ENCODE assay signal across 29 mouse cellular contexts in the genomic region with DNA sequence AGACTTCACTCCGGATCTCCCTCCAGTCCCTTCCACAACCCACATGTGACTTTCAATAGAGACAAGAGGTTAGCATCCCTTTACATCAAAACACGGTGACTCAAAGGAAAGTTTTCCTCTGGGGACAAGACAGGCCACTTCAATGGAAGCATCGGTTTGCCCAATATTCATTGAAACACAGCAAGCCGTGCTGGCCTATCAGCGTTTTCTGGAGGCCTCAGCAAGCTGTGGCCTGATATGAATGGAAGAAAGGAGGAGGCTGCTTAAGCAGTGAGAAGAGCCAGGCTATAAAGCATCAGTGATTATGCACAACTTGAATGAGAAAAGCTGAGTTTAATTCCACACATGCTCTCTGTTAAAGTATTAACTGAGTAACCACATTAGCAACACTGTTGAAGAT.
DNase-seq lines count a peak whose midpoint lies in the region; ATAC-seq and TF ChIP-seq lines count a peak whose summit lies in the region.
"Had no signal": no experiment of that assay in that cellular context is flagged by ENCODE, and none has a peak within 500 bp of the region (broad histone marks: within the 10 kb centered on the region; RNA-seq: fewer than 3 reads in every experiment).

No protein-coding gene starts in this region.

- WGBS in heart, embryonic 10.5 days = 64% methylated on average over 5 of the region's 5 CpGs
- 36% methylated on average over 5 of the region's 5 CpGs for WGBS in kidney, embryonic 16.5 days
- 70% methylated on average over 5 of the region's 5 CpGs for WGBS in limb, embryonic 12.5 days

- no peak for DNase-seq in heart, embryonic 10.5 days (ENCODE audit: low spot score)
- DNase-seq in heart, adult 8-10 months (ENCODE audit: low spot score) = no peak
- no peak for DNase-seq in kidney, adult 11 months
- peak; percentile 62 for DNase-seq in brain, embryonic 14.5 days (ENCODE audit: low read depth)
- DNase-seq in cerebellum, postnatal 14 days = no peak
- DNase-seq: adrenal gland, postnatal 14 days; cerebellum, adult 11-12 months; cerebellum, adult 9-11 months; gastrocnemius, adult 2 months; gastrocnemius, postnatal 36 days; heart, adult 2 months; kidney, adult 18-20 months; kidney, postnatal 25 days; thymus, adult 2 months; thymus, postnatal 36 days had no signal

- no peak overlapping the region for H3K4me2 ChIP-seq in kidney, embryonic 16.5 days (replicated peaks; ENCODE audit: low read depth, low read length)
- H3K4me2 ChIP-seq in limb, embryonic 12.5 days = no peak overlapping the region
- H3K4me2 ChIP-seq: forebrain, embryonic 13.5 days; hindbrain, embryonic 15.5 days; limb, embryonic 13.5 days; liver, embryonic 11.5 days; lung, embryonic 15.5 days; midbrain, embryonic 12.5 days; neural tube, embryonic 13.5 days had no signal

- no peak for ATAC-seq in kidney, embryonic 16.5 days (ENCODE audit: low FRiP score, low TSS enrichment)
- ATAC-seq in limb, embryonic 12.5 days (ENCODE audit: insufficient number of reproducible peaks, insufficient read depth, low FRiP score, low TSS enrichment, low read depth) = no peak
- ATAC-seq: CD4-positive, CD25-positive, alpha-beta regulatory T cell, adult 4 months; forebrain, embryonic 13.5 days; inflammation-experienced regulatory T-cells, adult 6 months had no signal

- no peak overlapping the region for H3K4me3 ChIP-seq in heart, embryonic 10.5 days
- no peak overlapping the region for H3K4me3 ChIP-seq in kidney, embryonic 16.5 days (ENCODE audit: low read length)
- H3K4me3 ChIP-seq in limb, embryonic 12.5 days (replicated peaks) = no peak overlapping the region
- H3K4me3 ChIP-seq: erythroblast, embryonic 14.5 days; forebrain, embryonic 13.5 days; gastrocnemius, adult 2 months; heart, adult 2 months; hindbrain, embryonic 10.5 days; hindbrain, embryonic 15.5 days; limb, embryonic 13.5 days; lung, embryonic 15.5 days; midbrain, embryonic 12.5 days; myocyte; neural tube, embryonic 13.5 days had no signal

- H3K4me1 ChIP-seq in heart, embryonic 10.5 days = peaks cover 44% of the 10 kb centered on the region
- H3K4me1 ChIP-seq in kidney, embryonic 16.5 days (ENCODE audit: insufficient read depth, low read length) = peaks cover 43% of the 10 kb centered on the region
- H3K4me1 ChIP-seq in limb, embryonic 12.5 days (replicated peaks) = peaks cover 40% of the 10 kb centered on the region

- no peak overlapping the region for H3K9ac ChIP-seq in kidney, embryonic 16.5 days (replicated peaks; ENCODE audit: low read length)
- no peak overlapping the region for H3K9ac ChIP-seq in limb, embryonic 12.5 days (replicated peaks)
- H3K9ac ChIP-seq: forebrain, embryonic 13.5 days; hindbrain, embryonic 15.5 days; limb, embryonic 13.5 days; lung, embryonic 15.5 days; midbrain, embryonic 12.5 days had no signal

- H3K9me3 ChIP-seq in heart, embryonic 10.5 days = no peaks in the 10 kb centered on the region
- peaks cover 6% of the 10 kb centered on the region; the same call in 1 of the 2 replicates for H3K9me3 ChIP-seq in kidney, embryonic 16.5 days (ENCODE audit: low read length)
- H3K9me3 ChIP-seq in limb, embryonic 12.5 days = 0 out of 2 replicates have a peak, but pooled peaks cover 5% of the 10 kb centered on the region
- H3K9me3 ChIP-seq: forebrain, embryonic 13.5 days; limb, embryonic 13.5 days; lung, embryonic 15.5 days; midbrain, embryonic 12.5 days; neural tube, embryonic 13.5 days had no signal

- no peaks in the 10 kb centered on the region for H3K36me3 ChIP-seq in heart, embryonic 10.5 days
- H3K36me3 ChIP-seq in kidney, embryonic 16.5 days (ENCODE audit: insufficient read depth, low read length) = no peaks in the 10 kb centered on the region
- H3K36me3 ChIP-seq in limb, embryonic 12.5 days = no peaks in the 10 kb centered on the region
- H3K36me3 ChIP-seq: hindbrain, embryonic 10.5 days; hindbrain, embryonic 15.5 days; limb, embryonic 13.5 days; lung, embryonic 15.5 days; midbrain, embryonic 12.5 days; neural tube, embryonic 13.5 days had no signal

- no peak for TF ChIP-seq CTCF in brain, embryonic 14.5 days (IDR thresholded peaks at IDR 0.05; ENCODE audit: borderline replicate concordance, extremely low read depth, insufficient read depth, insufficient read length)

- no peak for TF ChIP-seq POLR2A in brain, embryonic 14.5 days (IDR thresholded peaks at IDR 0.05; ENCODE audit: borderline replicate concordance, extremely low read depth, insufficient read depth, insufficient read length, poor library complexity, severe bottlenecking)

- H3K27me3 ChIP-seq in heart, embryonic 10.5 days (ENCODE audit: insufficient read depth, poor library complexity, severe bottlenecking) = no peaks in the 10 kb centered on the region
- no peaks in the 10 kb centered on the region for H3K27me3 ChIP-seq in kidney, embryonic 16.5 days (ENCODE audit: insufficient read depth, low read length)
- no peaks in the 10 kb centered on the region for H3K27me3 ChIP-seq in limb, embryonic 12.5 days
- H3K27me3 ChIP-seq: forebrain, embryonic 13.5 days; hindbrain, embryonic 15.5 days; limb, embryonic 13.5 days; lung, embryonic 15.5 days; neural tube, embryonic 13.5 days had no signal

- peak overlapping the region; percentile 52; the same call in 1 of the 2 replicates for H3K27ac ChIP-seq in heart, embryonic 10.5 days
- peak overlapping the region; percentile 31; the same call in 1 of the 2 replicates for H3K27ac ChIP-seq in kidney, embryonic 16.5 days (ENCODE audit: low read length)
- H3K27ac ChIP-seq in limb, embryonic 12.5 days = 0 out of 2 replicates have a peak overlapping the region, but pooled peaks have one; percentile 31
- H3K27ac ChIP-seq: forebrain, embryonic 13.5 days; gastrocnemius, adult 2 months; heart, adult 2 months; hindbrain, embryonic 10.5 days; hindbrain, embryonic 15.5 days; limb, embryonic 13.5 days; lung, embryonic 15.5 days; midbrain, embryonic 12.5 days; neural tube, embryonic 13.5 days had no signal
